Mouse (Mus musculus) gastrocnemius, adult 2 months (tissue): ENCODE data around the gene Rnf144b. TPM values are rescaled to one million over a fixed set of nuclear protein-coding genes. Genes with fewer than 3 reads are reported as not detected.

Experiments
- DNase-seq: peaks from one replicate; pipeline ENCODE4 v3.0.0; 2022
- H3K27ac ChIP-seq: fragments of 200-600 bp; 2 replicates; pipeline ENCODE4 v1.8.1; 2022; ENCODE audit warnings: mild to moderate bottlenecking
- H3K4me3 ChIP-seq: fragments of 200-600 bp; 2 replicates; pipeline ENCODE4 v1.8.1; 2022; ENCODE audit warnings: mild to moderate bottlenecking, moderate library complexity
- CTCF ChIP-seq: fragments of 200-600 bp; IDR thresholded peaks from 2 replicates; pipeline ENCODE4 v1.8.1; 2022; ENCODE audit warnings: antibody characterized with exemption, mild to moderate bottlenecking, moderate library complexity
- intact Hi-C: fragments of 180-260 bp; cut with DNase I; formaldehyde crosslinking; loops from one replicate; pipeline ENCODE4 v1.15.1; 2025
- total RNA-seq, 2 experiments: library from RNA; stranded (reverse); gene quantifications; 2 replicates each; pipeline ENCODE4 v1.2.3; 2021

Gene Rnf144b
- total RNA-seq, 2 experiments from 2014 or later = 24.0 to 25.9 TPM

DNA sequence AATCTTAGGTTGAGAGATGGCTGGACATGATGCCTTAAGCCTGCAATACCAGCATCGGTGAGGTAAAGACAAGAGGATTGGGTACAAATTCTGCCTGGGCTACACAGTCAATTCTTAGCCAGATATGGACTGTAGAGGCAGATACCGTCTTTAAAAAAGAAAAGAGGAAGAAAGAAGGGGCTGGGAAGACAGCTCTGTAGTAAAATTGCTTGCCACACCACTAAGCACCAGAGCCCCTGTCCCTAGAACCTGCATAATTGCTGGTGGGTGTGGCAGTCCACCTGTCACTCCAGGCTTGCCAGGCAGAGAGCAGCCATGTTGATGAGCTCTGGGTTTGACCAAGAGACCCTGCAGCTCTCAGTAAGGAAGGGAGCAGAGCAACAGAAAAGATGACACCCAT lies 42.8 kb downstream of the Rnf144b start:
- no peak overlapping the region for H3K27ac ChIP-seq
- no peak for TF ChIP-seq CTCF
- no peak overlapping the region for H3K4me3 ChIP-seq
- intact Hi-C loops = no loop called here
- no peak for DNase-seq

- DNase-seq = no peak
- no peak overlapping the region for H3K4me3 ChIP-seq
- no peak for TF ChIP-seq CTCF
- H3K27ac ChIP-seq = no peak overlapping the region
- intact Hi-C loops = no loop called here
Measured at GRCm38 (mm10) chr13:47168484-47168883, 46.0 kb downstream of the Rnf144b start.

DNA sequence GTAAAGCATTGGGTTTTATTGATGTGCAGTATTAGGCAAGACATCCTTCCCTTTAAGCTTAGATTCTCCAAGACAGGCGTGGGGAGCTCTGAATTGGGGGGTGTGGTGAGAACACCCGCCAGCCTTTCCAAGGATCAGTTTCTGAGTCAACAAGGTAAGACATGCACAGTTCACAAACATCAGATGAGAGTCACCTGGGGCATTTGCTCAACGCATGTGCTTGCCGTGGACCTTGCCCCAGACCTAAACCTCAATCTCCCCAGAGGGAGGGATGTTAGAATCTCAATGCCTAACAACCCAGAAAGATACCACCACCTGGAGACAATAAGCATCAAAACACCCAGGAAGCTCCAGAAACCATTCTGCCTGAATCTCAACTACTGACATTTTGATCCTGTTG lies 47.6 kb downstream of the Rnf144b start:
- Histone ChIP-seq H3K27ac (no peak overlapping the region), H3K4me3 (no peak overlapping the region)
- no peak for DNase-seq
- TF ChIP-seq CTCF = no peak
- intact Hi-C loops = no loop called here

GRCm38 (mm10) chr13:47170811-47171555 lies 48.5 kb downstream of the Rnf144b start:
- TF ChIP-seq CTCF = no peak

GRCm38 (mm10) chr13:47172891-47173290 lies 50.4 kb downstream of the Rnf144b start:
- Histone ChIP-seq H3K4me3 (no peak overlapping the region), H3K27ac (peak overlapping the region; percentile 75)
- intact Hi-C loops = no loop called here
- no peak for TF ChIP-seq CTCF
- no peak for DNase-seq

More at GRCm38 (mm10) chr13:47170811-47171555, 48.5 kb downstream of the Rnf144b start:
- DNase-seq = no peak
- Histone ChIP-seq H3K27ac (peak overlapping the region; percentile 75), H3K4me3 (no peak overlapping the region)
- intact Hi-C loops = no loop called here

- TF ChIP-seq CTCF = no peak; the same call in 1 of the 2 replicates
- intact Hi-C loops = no loop called here
- DNase-seq = peak; percentile 74
- no peak overlapping the region for H3K4me3 ChIP-seq
- peak overlapping the region; percentile 57 for H3K27ac ChIP-seq
Measured at GRCm38 (mm10) chr13:47178182-47178581, 55.7 kb downstream of the Rnf144b start.

DNA sequence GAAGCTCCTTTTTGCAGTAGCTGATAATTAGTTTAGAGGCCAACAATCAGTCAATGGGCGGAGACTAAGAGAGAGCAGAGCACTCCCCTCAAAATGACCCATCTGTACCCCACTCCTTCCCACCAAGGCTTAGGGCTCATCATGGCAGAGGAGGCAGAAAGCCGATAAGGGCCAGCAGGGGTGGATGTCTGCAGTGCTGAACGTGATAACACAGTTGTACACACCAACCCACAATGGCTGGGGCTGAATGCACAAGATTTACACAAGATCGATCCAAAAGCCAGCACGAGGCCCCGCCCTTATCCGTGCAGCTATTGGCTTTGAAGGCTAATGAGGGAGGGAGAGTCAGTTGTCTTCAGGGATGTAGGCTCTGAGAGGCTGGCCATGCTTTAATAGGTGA lies 58.3 kb downstream of the Rnf144b start:
- Histone ChIP-seq H3K4me3 (no peak overlapping the region), H3K27ac (no peak overlapping the region)
- TF ChIP-seq CTCF = no peak
- no peak for DNase-seq
- intact Hi-C loops = no loop called here

- TF ChIP-seq CTCF = no peak
- intact Hi-C loops = no loop called here
- no peak for DNase-seq
- H3K4me3 ChIP-seq = no peak overlapping the region
- H3K27ac ChIP-seq = peak overlapping the region; percentile 25
Measured at GRCm38 (mm10) chr13:47182366-47182765, 59.9 kb downstream of the Rnf144b start.

GRCm38 (mm10) chr13:47183033-47183730 lies 60.7 kb downstream of the Rnf144b start:
- TF ChIP-seq CTCF = no peak
- Histone ChIP-seq H3K4me3 (peak overlapping the region; percentile 40), H3K27ac (peak overlapping the region; percentile 94)
- intact Hi-C loops = no loop called here
- no peak for DNase-seq

GRCm38 (mm10) chr13:47183771-47184170 lies 61.3 kb downstream of the Rnf144b start:
- TF ChIP-seq CTCF = no peak
- H3K27ac ChIP-seq = peak overlapping the region; percentile 94
- peak; percentile 64 for DNase-seq
- intact Hi-C loops = no loop called here
- H3K4me3 ChIP-seq = peak overlapping the region; percentile 40

DNA sequence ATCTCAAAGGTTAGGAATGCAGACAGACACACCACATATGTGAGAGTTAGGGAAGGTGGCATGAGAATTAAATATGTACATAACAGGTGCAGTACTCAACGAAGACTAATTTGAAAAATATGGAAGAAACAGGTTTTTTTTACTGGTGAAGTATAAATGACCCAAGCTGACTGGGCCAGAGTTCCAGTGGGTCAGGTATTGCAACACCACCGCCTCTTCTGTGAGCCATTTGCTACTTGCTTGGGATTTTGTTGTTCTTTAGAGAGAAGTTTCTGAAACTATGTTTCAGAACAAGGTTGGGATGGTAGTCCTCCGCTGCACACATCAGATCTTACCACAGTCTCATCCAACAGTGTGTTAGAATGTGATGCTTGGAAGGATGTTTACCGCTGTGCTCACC lies 65.4 kb downstream of the Rnf144b start:
- no peak for TF ChIP-seq CTCF
- Histone ChIP-seq H3K4me3 (no peak overlapping the region), H3K27ac (peak overlapping the region; percentile 89; the same call in 1 of the 2 replicates)
- no peak for DNase-seq
- intact Hi-C loops = no loop called here

DNA sequence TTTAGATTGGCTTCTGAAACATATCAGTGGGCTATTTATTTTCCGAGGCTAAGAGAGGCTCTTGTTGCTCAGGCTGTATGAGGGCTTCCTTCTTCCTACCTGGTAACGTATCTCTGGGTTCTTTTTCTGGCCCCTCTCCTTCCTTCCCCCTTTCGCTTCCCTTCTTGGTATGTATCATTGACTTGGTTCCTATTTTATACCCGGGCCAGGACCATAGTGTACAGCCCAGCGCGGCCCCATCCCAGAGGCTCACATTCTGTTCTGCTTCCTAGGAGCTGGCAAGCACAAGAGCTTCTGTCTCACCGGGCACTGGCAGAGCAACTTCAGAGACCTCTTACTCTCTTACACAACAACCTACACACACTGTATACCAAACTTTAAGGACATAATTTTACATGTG lies 67.5 kb downstream of the Rnf144b start:
- TF ChIP-seq CTCF = no peak
- peak overlapping the region; percentile 89 for H3K27ac ChIP-seq
- DNase-seq = peak; percentile 71
- H3K4me3 ChIP-seq = peak overlapping the region; percentile 20
- intact Hi-C loops = no loop called here

GRCm38 (mm10) chr13:47192200-47192599 lies 69.7 kb downstream of the Rnf144b start:
- no peak for DNase-seq
- H3K27ac ChIP-seq = peak overlapping the region; percentile 92
- intact Hi-C loops = no loop called here
- no peak for TF ChIP-seq CTCF
- H3K4me3 ChIP-seq = no peak overlapping the region

- intact Hi-C loops = no loop called here
- Histone ChIP-seq H3K27ac (peak overlapping the region; percentile 92), H3K4me3 (peak overlapping the region; percentile 87)
- DNase-seq = no peak
- no peak for TF ChIP-seq CTCF
Measured at GRCm38 (mm10) chr13:47192771-47193170, 70.3 kb downstream of the Rnf144b start.
